ENCODE assay signal across 10 mouse cellular contexts in genomic region chr5:96854350-96854749, GRCm38 (mm10).
DNase-seq lines count a peak whose midpoint lies in the region; ATAC-seq and TF ChIP-seq lines count a peak whose summit lies in the region.
"Had no signal": no experiment of that assay in that cellular context is flagged by ENCODE, and none has a peak within 500 bp of the region (broad histone marks: within the 10 kb centered on the region; RNA-seq: fewer than 3 reads in every experiment).

No protein-coding gene starts in this region.

- ATAC-seq in CD4-positive, CD25-positive, alpha-beta regulatory T cell, adult 4 months, result peak; percentile 56
- ATAC-seq: hindbrain, embryonic 16.5 days had no signal

- intact Hi-C loops in left cerebral cortex, adult 2 months (cut with DNase I), result loop anchor here (2.0 kb wide), 1 partner anchor 200 kb away; no protein-coding TSS in a partner anchor

- H3K27ac ChIP-seq in left cerebral cortex, adult 2 months, result no peak overlapping the region

- TF ChIP-seq CTCF in left cerebral cortex, adult 2 months (IDR thresholded peaks at IDR 0.05), result peak; percentile 56

- H3K4me3 ChIP-seq in left cerebral cortex, adult 2 months, result no peak overlapping the region

- peak; percentile 14 for DNase-seq in gastrocnemius, adult 18-20 months (ENCODE audit: low spot score)
- DNase-seq in gastrocnemius, adult 8-10 months (ENCODE audit: low spot score in 2 of 2), result no peak
- no peak for DNase-seq in left cerebral cortex, adult 2 months (ENCODE audit: extremely low spot score in 1 of 2, low spot score in 2 of 2)
- DNase-seq in left cerebral cortex, adult 11 months (ENCODE audit: low spot score), result no peak
- DNase-seq in induced T-regulatory cell, adult 2 months (ENCODE audit: low read depth), result peak; percentile 50
- DNase-seq in cerebellum, postnatal 25 days, result no peak
- DNase-seq in spleen, postnatal 36 days (ENCODE audit: low spot score in 2 of 2), result no peak
- DNase-seq: adrenal gland, postnatal 36 days had no signal

Comparison
In these comparisons a context has a peak if more than half of its experiments do, and no peak if none do; other contexts are left out.
1. DNase-seq: peak in gastrocnemius, adult 18-20 months (single experiment) and induced T-regulatory cell, adult 2 months (single experiment); none in gastrocnemius, adult 8-10 months (0 of 2), left cerebral cortex, adult 2 months (0 of 2), left cerebral cortex, adult 11 months (single experiment), cerebellum, postnatal 25 days (0 of 2) and spleen, postnatal 36 days (0 of 2).